Mouse (Mus musculus) lung, postnatal 0 days (tissue): ENCODE data around the gene Tmem40.

Experiments used
- CTCF ChIP-seq: IDR thresholded peaks from 2 replicates; pipeline ENCODE4 v1.5.1; 2016; ENCODE audit warnings: antibody characterized with exemption, mild to moderate bottlenecking
- EP300 ChIP-seq: IDR thresholded peaks from 2 replicates; pipeline ENCODE4 v1.6.1; 2016; ENCODE audit warnings: antibody characterized with exemption, mild to moderate bottlenecking, control low read depth

- TF ChIP-seq EP300 (no peak), CTCF (no peak)
Observed at GRCm38 (mm10) chr6:115811606-115812005, 49.4 kb upstream of the Tmem40 start.
